Mouse (Mus musculus): ENCODE measurements around the gene Pgr. TPM values are rescaled to one million over a fixed set of nuclear protein-coding genes. Genes with fewer than 3 reads are reported as not detected.

Gene Pgr
- polyA plus RNA-seq (2014; fragmentation: Nextera tagmentation; extraction: Ambion mirVana), result 1.9 and 2.5 TPM in 2 replicates

DNA sequence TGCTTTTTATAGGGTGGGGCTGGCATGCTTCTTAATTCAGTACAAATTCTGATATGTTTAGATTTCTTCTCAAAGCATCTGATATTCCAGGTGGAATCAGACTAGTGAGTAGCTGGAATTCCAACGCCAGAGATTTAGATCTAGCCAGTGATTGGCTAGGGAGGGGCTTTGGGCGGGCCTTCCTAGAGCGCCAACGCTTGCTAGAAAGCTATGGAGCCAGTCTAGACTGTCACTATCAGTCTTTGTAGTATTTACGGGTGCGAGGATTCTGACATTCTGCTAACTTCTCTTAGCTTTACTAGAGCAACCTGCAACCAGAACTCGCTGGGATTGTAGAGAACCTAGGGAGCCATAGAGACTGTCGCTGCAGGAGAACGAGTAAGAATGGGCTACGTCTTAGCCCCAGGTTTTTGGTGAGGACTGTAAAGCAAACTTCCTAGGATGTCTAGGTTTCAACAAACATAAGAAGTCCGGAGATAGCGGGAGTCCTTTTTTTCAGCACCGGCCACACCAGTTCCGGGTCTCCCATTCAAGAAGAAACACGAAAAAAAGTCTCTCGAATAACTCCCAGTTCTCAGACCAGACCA lies at the start of gene Pgr:
TSS of gene Pgr (plus strand) at position 218 of the 587 bp plus-strand sequence.
- H3K9ac ChIP-seq (replicated peaks; ENCODE audit: low read length), result peak within 1 kb of the TSS; percentile 77
- H3K27me3 ChIP-seq (ENCODE audit: control insufficient read depth, insufficient read depth, low read length), result peaks cover 24% of the 10 kb centered on the region
- H3K4me2 ChIP-seq (ENCODE audit: low read length), result peak within 1 kb of the TSS; percentile 94
- H3K27ac ChIP-seq (replicated peaks; ENCODE audit: low read depth, low read length), result no peak within 1 kb of the TSS
- WGBS, result under 1% methylated on average over 16 of the region's 16 CpGs
- H3K36me3 ChIP-seq (ENCODE audit: control insufficient read depth, insufficient read depth, low read length), result no peaks in the 10 kb centered on the region
- peak; percentile 63 for DNase-seq
- ATAC-seq (ENCODE audit: low FRiP score, low TSS enrichment), result no peak
- H3K4me1 ChIP-seq (ENCODE audit: control insufficient read depth, insufficient read depth, low read length), result peaks cover 14% of the 10 kb centered on the region
- peak within 1 kb of the TSS; percentile 67 for H3K4me3 ChIP-seq (replicated peaks; ENCODE audit: low read depth, low read length)
- H3K9me3 ChIP-seq (ENCODE audit: control insufficient read depth, low read length), result no peaks in the 10 kb centered on the region

DNA sequence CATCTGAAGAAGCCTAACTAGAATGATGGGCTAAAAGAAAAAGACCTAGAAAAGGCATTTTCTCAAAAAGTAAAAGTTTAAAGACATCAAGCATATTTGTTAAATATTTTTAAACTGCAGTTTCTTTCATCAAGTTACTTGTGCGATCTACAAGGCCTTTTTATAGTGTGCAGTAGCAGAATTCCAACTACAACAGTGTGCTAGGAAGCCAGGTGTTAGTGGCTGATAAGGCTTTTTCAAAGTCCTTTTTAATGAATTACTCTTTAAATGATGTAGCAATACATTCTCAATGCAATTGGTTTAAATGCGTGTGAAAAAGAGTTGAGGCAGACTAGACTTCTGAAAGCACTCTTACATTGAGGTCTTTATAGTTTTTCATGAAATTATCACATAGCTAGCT lies 42.2 kb upstream of the Pgr start:
- H3K27me3 ChIP-seq (ENCODE audit: control insufficient read depth, insufficient read depth, low read length), result no peaks in the 10 kb centered on the region
- no peaks in the 10 kb centered on the region for H3K36me3 ChIP-seq (ENCODE audit: control insufficient read depth, insufficient read depth, low read length)
- DNase-seq (no peak), ATAC-seq (ENCODE audit: low FRiP score, low TSS enrichment) (no peak)
- no peak overlapping the region for H3K9ac ChIP-seq (replicated peaks; ENCODE audit: low read length)
- H3K4me3 ChIP-seq (replicated peaks; ENCODE audit: low read depth, low read length), result no peak overlapping the region
- 91% methylated on average over 2 of the region's 2 CpGs for WGBS
- no peak overlapping the region for H3K27ac ChIP-seq (replicated peaks; ENCODE audit: low read depth, low read length)
- no peak overlapping the region for H3K4me2 ChIP-seq (ENCODE audit: low read length)
- H3K9me3 ChIP-seq (ENCODE audit: control insufficient read depth, low read length), result no peaks in the 10 kb centered on the region
- no peaks in the 10 kb centered on the region for H3K4me1 ChIP-seq (ENCODE audit: control insufficient read depth, insufficient read depth, low read length)

DNA sequence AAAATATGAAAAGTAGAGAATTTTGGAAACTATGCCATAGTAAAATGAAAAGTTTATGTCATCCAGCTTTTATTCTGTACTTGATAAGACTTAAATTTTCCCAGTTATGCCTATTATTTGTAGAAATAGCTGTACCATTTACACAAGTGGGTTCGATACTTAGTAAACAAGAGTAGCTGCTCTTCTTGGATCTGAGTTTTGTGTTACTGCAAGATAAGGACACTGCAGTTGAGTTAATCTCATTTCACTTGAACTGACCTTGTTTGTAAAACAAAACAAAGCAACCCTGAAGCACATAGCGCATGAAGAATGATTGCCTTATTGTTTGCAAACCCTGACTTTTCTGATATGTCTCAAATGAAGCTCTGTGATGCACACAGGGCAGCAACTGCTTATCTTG lies 31.1 kb upstream of the Pgr start:
- Histone ChIP-seq H3K36me3 (ENCODE audit: control insufficient read depth, insufficient read depth, low read length) (no peaks in the 10 kb centered on the region), H3K4me1 (ENCODE audit: control insufficient read depth, insufficient read depth, low read length) (no peaks in the 10 kb centered on the region), H3K9me3 (ENCODE audit: control insufficient read depth, low read length) (no peaks in the 10 kb centered on the region), H3K4me3 (replicated peaks; ENCODE audit: low read depth, low read length) (no peak overlapping the region), H3K27me3 (ENCODE audit: control insufficient read depth, insufficient read depth, low read length) (no peaks in the 10 kb centered on the region), H3K4me2 (ENCODE audit: low read length) (no peak overlapping the region), H3K27ac (replicated peaks; ENCODE audit: low read depth, low read length) (no peak overlapping the region), H3K9ac (replicated peaks; ENCODE audit: low read length) (no peak overlapping the region)
- no peak for ATAC-seq (ENCODE audit: low FRiP score, low TSS enrichment)
- 91% methylated on average over 2 of the region's 2 CpGs for WGBS
- DNase-seq, result no peak

DNA sequence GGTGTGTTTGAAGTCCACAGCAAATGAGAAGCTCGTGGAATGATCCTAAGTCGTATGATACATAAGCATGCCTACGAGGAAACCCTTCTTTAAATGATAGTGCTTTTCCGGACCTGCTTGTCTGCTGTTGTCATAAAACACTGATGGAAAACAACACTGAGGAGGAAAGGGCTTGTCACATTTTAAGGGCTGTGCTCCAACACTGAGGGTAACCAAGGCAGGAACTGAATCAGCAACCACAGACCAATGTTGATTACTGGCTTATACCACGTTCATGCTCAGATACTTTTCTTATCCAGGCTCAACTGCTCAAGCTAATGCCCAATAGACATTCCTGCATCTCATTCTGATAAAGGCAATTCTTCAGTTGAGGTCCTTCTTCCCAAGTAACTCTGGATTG lies 4.4 kb upstream of the Pgr start:
- no peak overlapping the region for H3K27ac ChIP-seq (replicated peaks; ENCODE audit: low read depth, low read length)
- ATAC-seq (ENCODE audit: low FRiP score, low TSS enrichment) (no peak), DNase-seq (no peak)
- H3K36me3 ChIP-seq (ENCODE audit: control insufficient read depth, insufficient read depth, low read length), result no peaks in the 10 kb centered on the region
- peaks cover 11% of the 10 kb centered on the region; the same call in 1 of the 2 replicates for H3K27me3 ChIP-seq (ENCODE audit: control insufficient read depth, insufficient read depth, low read length)
- no peak overlapping the region for H3K9ac ChIP-seq (replicated peaks; ENCODE audit: low read length)
- no peak overlapping the region for H3K4me2 ChIP-seq (ENCODE audit: low read length)
- H3K4me3 ChIP-seq (replicated peaks; ENCODE audit: low read depth, low read length), result no peak overlapping the region
- no peaks in the 10 kb centered on the region for H3K9me3 ChIP-seq (ENCODE audit: control insufficient read depth, low read length)
- 87% methylated on average over 5 of the region's 5 CpGs for WGBS
- peaks cover 3% of the 10 kb centered on the region for H3K4me1 ChIP-seq (ENCODE audit: control insufficient read depth, insufficient read depth, low read length)

DNA sequence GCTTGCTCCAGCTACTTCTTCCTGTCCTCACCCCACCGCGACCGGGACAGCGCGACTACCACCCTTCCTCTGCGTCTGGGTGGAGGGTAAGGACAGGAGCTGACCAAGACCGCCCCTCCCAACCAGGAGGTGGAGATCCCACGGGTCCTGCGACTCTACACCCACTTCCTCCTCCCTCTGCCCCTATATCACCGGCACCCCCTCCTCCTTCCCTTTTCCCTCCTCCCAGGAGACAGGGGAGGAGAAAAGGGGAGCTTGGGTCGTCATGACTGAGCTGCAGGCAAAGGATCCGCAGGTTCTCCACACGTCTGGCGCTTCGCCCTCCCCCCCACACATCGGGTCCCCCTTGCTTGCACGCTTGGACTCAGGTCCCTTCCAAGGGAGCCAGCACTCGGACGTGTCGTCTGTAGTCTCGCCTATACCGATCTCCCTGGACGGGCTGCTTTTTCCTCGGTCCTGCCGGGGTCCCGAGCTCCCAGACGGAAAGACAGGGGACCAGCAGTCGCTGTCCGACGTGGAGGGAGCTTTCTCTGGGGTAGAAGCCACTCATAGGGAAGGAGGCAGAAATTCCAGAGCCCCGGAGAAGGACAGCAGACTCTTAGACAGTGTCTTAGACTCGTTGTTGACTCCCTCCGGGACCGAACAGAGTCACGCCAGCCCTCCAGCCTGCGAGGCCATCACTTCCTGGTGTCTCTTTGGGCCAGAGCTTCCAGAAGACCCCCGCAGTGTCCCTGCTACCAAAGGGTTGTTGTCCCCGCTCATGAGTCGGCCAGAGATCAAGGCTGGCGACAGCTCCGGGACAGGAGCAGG lies 775 bp downstream of the Pgr start:
- Histone ChIP-seq H3K4me3 (replicated peaks; ENCODE audit: low read depth, low read length) (peak overlapping the region; percentile 67), H3K9ac (replicated peaks; ENCODE audit: low read length) (peak overlapping the region; percentile 77), H3K9me3 (ENCODE audit: control insufficient read depth, low read length) (no peaks in the 10 kb centered on the region), H3K4me1 (ENCODE audit: control insufficient read depth, insufficient read depth, low read length) (peaks cover 14% of the 10 kb centered on the region), H3K27me3 (ENCODE audit: control insufficient read depth, insufficient read depth, low read length) (peaks cover 24% of the 10 kb centered on the region), H3K4me2 (ENCODE audit: low read length) (peak overlapping the region; percentile 94), H3K27ac (replicated peaks; ENCODE audit: low read depth, low read length) (no peak overlapping the region), H3K36me3 (ENCODE audit: control insufficient read depth, insufficient read depth, low read length) (no peaks in the 10 kb centered on the region)
- ATAC-seq (ENCODE audit: low FRiP score, low TSS enrichment), result 0 out of 2 replicates have a peak, but pooled peaks have one; percentile 14
- WGBS, result under 1% methylated on average over 41 of the region's 41 CpGs
- peak; percentile 58 for DNase-seq

DNA sequence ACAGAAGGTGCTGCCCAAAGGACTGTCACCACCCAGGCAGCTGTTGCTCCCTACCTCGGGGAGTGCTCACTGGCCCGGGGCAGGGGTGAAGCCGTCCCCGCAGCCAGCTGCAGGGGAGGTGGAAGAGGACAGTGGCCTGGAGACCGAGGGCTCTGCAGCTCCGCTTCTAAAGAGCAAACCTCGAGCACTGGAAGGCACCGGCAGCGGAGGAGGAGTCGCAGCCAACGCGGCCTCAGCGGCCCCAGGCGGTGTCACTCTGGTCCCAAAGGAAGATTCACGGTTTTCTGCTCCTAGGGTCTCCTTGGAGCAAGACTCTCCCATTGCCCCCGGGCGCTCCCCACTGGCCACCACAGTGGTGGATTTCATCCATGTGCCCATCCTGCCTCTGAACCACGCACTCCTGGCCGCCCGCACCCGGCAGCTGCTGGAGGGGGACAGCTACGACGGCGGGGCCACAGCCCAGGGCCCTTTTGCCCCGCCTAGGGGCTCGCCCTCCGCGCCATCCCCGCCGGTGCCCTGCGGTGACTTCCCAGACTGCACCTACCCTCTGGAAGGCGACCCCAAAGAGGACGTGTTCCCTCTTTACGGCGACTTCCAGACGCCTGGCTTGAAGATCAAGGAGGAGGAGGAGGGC lies 1.5 kb downstream of the Pgr start:
- under 1% methylated on average over 36 of the region's 36 CpGs for WGBS
- peaks cover 24% of the 10 kb centered on the region for H3K27me3 ChIP-seq (ENCODE audit: control insufficient read depth, insufficient read depth, low read length)
- peak overlapping the region; percentile 67 for H3K4me3 ChIP-seq (replicated peaks; ENCODE audit: low read depth, low read length)
- H3K4me2 ChIP-seq (ENCODE audit: low read length), result peak overlapping the region; percentile 94
- peak; percentile 76 for ATAC-seq (ENCODE audit: low FRiP score, low TSS enrichment)
- no peaks in the 10 kb centered on the region for H3K36me3 ChIP-seq (ENCODE audit: control insufficient read depth, insufficient read depth, low read length)
- peaks cover 14% of the 10 kb centered on the region for H3K4me1 ChIP-seq (ENCODE audit: control insufficient read depth, insufficient read depth, low read length)
- no peaks in the 10 kb centered on the region for H3K9me3 ChIP-seq (ENCODE audit: control insufficient read depth, low read length)
- H3K27ac ChIP-seq (replicated peaks; ENCODE audit: low read depth, low read length), result peak overlapping the region; percentile 68
- peak overlapping the region; percentile 77 for H3K9ac ChIP-seq (replicated peaks; ENCODE audit: low read length)
- peak; percentile 68 for DNase-seq

DNA sequence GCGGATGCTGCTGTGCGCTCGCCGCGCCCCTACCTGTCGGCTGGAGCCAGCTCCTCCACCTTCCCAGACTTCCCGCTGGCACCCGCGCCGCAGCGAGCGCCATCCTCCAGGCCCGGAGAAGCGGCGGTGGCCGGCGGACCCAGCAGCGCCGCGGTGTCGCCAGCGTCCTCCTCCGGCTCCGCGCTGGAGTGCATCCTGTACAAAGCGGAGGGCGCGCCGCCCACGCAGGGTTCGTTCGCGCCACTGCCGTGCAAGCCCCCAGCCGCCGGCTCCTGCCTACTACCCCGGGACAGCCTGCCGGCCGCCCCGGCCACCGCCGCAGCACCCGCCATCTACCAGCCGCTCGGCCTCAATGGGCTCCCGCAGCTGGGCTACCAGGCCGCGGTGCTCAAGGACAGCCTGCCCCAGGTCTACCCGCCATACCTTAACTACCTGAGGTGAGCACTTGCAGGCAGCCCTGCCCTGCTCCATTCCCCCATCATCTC lies 2.1 kb downstream of the Pgr start:
- Histone ChIP-seq H3K9me3 (ENCODE audit: control insufficient read depth, low read length) (no peaks in the 10 kb centered on the region), H3K4me3 (replicated peaks; ENCODE audit: low read depth, low read length) (peak overlapping the region; percentile 67), H3K4me1 (ENCODE audit: control insufficient read depth, insufficient read depth, low read length) (peaks cover 14% of the 10 kb centered on the region), H3K4me2 (ENCODE audit: low read length) (peak overlapping the region; percentile 94), H3K27me3 (ENCODE audit: control insufficient read depth, insufficient read depth, low read length) (peaks cover 24% of the 10 kb centered on the region), H3K27ac (replicated peaks; ENCODE audit: low read depth, low read length) (peak overlapping the region; percentile 68), H3K36me3 (ENCODE audit: control insufficient read depth, insufficient read depth, low read length) (no peaks in the 10 kb centered on the region), H3K9ac (replicated peaks; ENCODE audit: low read length) (peak overlapping the region; percentile 77)
- DNase-seq (peak; percentile 80), ATAC-seq (ENCODE audit: low FRiP score, low TSS enrichment) (peak; percentile 73)
- WGBS, result under 1% methylated on average over 43 of the region's 49 CpGs

DNA sequence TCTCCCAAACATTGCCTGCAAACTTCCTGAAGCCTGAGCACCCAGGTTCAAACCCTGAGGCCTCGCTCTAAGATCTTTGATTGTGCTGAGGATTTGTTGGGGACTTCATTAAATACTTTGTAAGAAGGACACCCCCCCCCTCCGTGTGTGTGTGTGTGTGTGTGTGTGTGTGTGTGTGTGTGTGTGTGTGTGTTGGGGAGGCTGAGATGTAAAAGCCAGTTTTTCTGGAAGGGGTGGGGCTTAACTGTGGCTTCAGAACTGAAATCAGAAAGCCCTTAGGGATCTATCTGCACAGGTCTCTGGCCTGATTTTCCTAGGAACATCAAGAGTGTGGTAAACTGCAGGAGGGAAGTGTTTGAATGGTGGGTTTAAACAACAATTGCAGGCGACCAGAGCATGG lies 2.6 kb downstream of the Pgr start:
- H3K36me3 ChIP-seq (ENCODE audit: control insufficient read depth, insufficient read depth, low read length), result no peaks in the 10 kb centered on the region
- H3K9ac ChIP-seq (replicated peaks; ENCODE audit: low read length), result peak overlapping the region; percentile 77; the same call in 1 of the 2 replicates
- DNase-seq (peak; percentile 36), ATAC-seq (ENCODE audit: low FRiP score, low TSS enrichment) (no peak)
- H3K4me1 ChIP-seq (ENCODE audit: control insufficient read depth, insufficient read depth, low read length), result peaks cover 14% of the 10 kb centered on the region
- peaks cover 24% of the 10 kb centered on the region for H3K27me3 ChIP-seq (ENCODE audit: control insufficient read depth, insufficient read depth, low read length)
- H3K27ac ChIP-seq (replicated peaks; ENCODE audit: low read depth, low read length), result peak overlapping the region; percentile 68; the same call in 1 of the 2 replicates
- peak overlapping the region; percentile 94 for H3K4me2 ChIP-seq (ENCODE audit: low read length)
- WGBS, result 35% methylated on average over 3 of the region's 3 CpGs
- peak overlapping the region; percentile 67 for H3K4me3 ChIP-seq (replicated peaks; ENCODE audit: low read depth, low read length)
- no peaks in the 10 kb centered on the region for H3K9me3 ChIP-seq (ENCODE audit: control insufficient read depth, low read length)
